12 mouse cellular contexts compared by ENCODE assay signal in the genomic region with DNA sequence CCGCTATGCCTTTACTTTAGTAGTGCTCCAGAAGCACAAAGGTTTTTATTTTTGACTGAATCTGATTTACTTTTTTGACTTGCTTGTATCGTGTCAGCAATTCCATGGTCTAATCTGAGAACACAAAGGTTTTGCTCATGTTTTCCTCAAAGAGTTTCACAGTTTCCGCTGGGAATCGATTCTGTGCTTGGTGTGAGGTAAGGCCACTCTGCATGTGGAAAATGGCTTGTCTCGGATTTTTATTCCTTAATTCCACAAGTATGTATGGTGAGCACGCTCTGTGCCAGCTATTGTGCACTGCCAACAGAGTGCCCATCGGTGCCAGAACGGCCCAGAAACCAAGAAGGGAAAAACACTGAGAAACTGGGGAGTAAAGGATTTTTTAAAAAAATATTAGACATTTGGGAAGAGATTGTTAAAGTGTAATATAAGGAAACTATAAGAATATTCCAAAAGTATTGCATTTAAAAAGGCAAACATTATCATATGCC.
DNase-seq lines count a peak whose midpoint lies in the region; ATAC-seq and TF ChIP-seq lines count a peak whose summit lies in the region.
"Had no signal": no experiment of that assay in that cellular context is flagged by ENCODE, and none has a peak within 500 bp of the region (broad histone marks: within the 10 kb centered on the region; RNA-seq: fewer than 3 reads in every experiment).

No protein-coding gene starts in this region.

- no peaks in the 10 kb centered on the region for H3K36me3 ChIP-seq in liver, embryonic 15.5 days (replicated peaks)

- WGBS in liver, embryonic 15.5 days (ENCODE audit: insufficient replicate concordance) = 66% methylated on average over 8 of the region's 8 CpGs

- H3K9me3 ChIP-seq in liver, embryonic 15.5 days (replicated peaks) = no peaks in the 10 kb centered on the region

- H3K9ac ChIP-seq in liver, embryonic 15.5 days = no peak overlapping the region
- H3K9ac ChIP-seq: hindbrain, embryonic 14.5 days had no signal

- no peak for ATAC-seq in liver, embryonic 15.5 days (ENCODE audit: insufficient read depth)
- ATAC-seq: forebrain, embryonic 16.5 days had no signal

- 0 out of 2 replicates have a peak overlapping the region, but pooled peaks have one; percentile 10 for H3K27ac ChIP-seq in layer of hippocampus, adult 2 months
- H3K27ac ChIP-seq in liver, embryonic 15.5 days (replicated peaks) = 0 out of 2 replicates have a peak overlapping the region, but pooled peaks have one; percentile 35
- H3K27ac ChIP-seq: hindbrain, embryonic 14.5 days had no signal

- peaks cover 3% of the 10 kb centered on the region; the same call in 1 of the 2 replicates for H3K4me1 ChIP-seq in liver, embryonic 15.5 days (replicated peaks)

- no peak overlapping the region for H3K4me3 ChIP-seq in layer of hippocampus, adult 2 months
- no peak overlapping the region for H3K4me3 ChIP-seq in liver, embryonic 15.5 days (replicated peaks)
- H3K4me3 ChIP-seq: myocyte had no signal

- no peak for TF ChIP-seq CTCF in layer of hippocampus, adult 2 months (conservative IDR thresholded peaks at IDR 0.05)

- no peak overlapping the region for H3K4me2 ChIP-seq in liver, embryonic 15.5 days
- H3K4me2 ChIP-seq: hindbrain, embryonic 14.5 days had no signal

- H3K27me3 ChIP-seq in liver, embryonic 15.5 days = no peaks in the 10 kb centered on the region

- intact Hi-C loops in left cerebral cortex, postnatal 25 days (cut with DNase I) = no loop called here

- DNase-seq in layer of hippocampus, adult 2 months (ENCODE audit: low spot score in 2 of 2) = no peak
- no peak for DNase-seq in layer of hippocampus, adult 9-10 months (ENCODE audit: low spot score)
- peak; percentile 43 to 51 for DNase-seq in cerebellum, adult 18-20 months
- peak; percentile 44 for DNase-seq in cerebellum, adult 9-11 months
- no peak for DNase-seq in urinary bladder, postnatal 36 days (ENCODE audit: low spot score in 2 of 2)
- no peak for DNase-seq in left cerebral cortex, postnatal 25 days (ENCODE audit: low spot score in 2 of 2)
- DNase-seq: adrenal gland, postnatal 25 days; thymus, postnatal 4 days had no signal

Comparison
In these comparisons a context has a peak if more than half of its experiments do, and no peak if none do; other contexts are left out.
1. DNase-seq: peak in cerebellum, adult 18-20 months (2 of 2) and cerebellum, adult 9-11 months (single experiment); none in layer of hippocampus, adult 2 months (0 of 2), layer of hippocampus, adult 9-10 months (single experiment), urinary bladder, postnatal 36 days (0 of 2) and left cerebral cortex, postnatal 25 days (0 of 2).